Mouse (Mus musculus) erythroblast, embryonic 14.5 days (primary cell): ENCODE results near the gene Ppp1r11. TPM values are rescaled to one million over a fixed set of nuclear protein-coding genes. Genes with fewer than 3 reads are reported as not detected.
A peak's percentile ranks its signal among the peaks of the same experiment; 100 is the strongest.

Experiments used
- H3K27me3 ChIP-seq: 2 replicates; pipeline ENCODE4 v1.6.1; 2012; ENCODE audit warnings: inconsistent platforms; ENCODE audit not compliant: control insufficient read depth
- H3K36me3 ChIP-seq: 2 replicates; pipeline ENCODE4 v1.6.1; 2012; ENCODE audit warnings: mild to moderate bottlenecking, inconsistent platforms; ENCODE audit not compliant: control insufficient read depth
- H3K4me1 ChIP-seq: 2 replicates; pipeline ENCODE4 v1.6.1; 2012; ENCODE audit warnings: inconsistent platforms; ENCODE audit not compliant: control insufficient read depth
- H3K4me3 ChIP-seq: replicated peaks from 2 replicates; pipeline ENCODE3; 2012; ENCODE audit warnings: moderate library complexity, mild to moderate bottlenecking, inconsistent platforms
- H3K9me3 ChIP-seq: 2 replicates; pipeline ENCODE4 v1.6.1; 2012; ENCODE audit warnings: low read length, inconsistent platforms, mixed read lengths; ENCODE audit not compliant: control insufficient read depth
- GATA1 ChIP-seq: IDR thresholded peaks from 2 replicates; pipeline ENCODE4 v1.6.1; 2012; ENCODE audit warnings: low read length, inconsistent platforms, mixed read lengths
- TAL1 ChIP-seq: IDR thresholded peaks from 3 replicates; pipeline ENCODE4 v1.6.1; 2012; ENCODE audit warnings: low read length, inconsistent platforms, mixed read lengths
- polyA plus RNA-seq: library from polyadenylated mRNA; stranded (reverse); fragments of >175 nt; gene quantifications from 2 replicates; pipeline ENCODE4 v1.2.3, GENCODE M21; 2012

The Ppp1r11 gene
- polyA plus RNA-seq, 1 experiment: 7.6 TPM

- no peaks in the 10 kb centered on the region for H3K4me1 ChIP-seq
- no peaks in the 10 kb centered on the region for H3K36me3 ChIP-seq
- no peak overlapping the region for H3K4me3 ChIP-seq
- H3K27me3 ChIP-seq: no peaks in the 10 kb centered on the region
- TF ChIP-seq TAL1: no peak
- no peak for TF ChIP-seq GATA1
- H3K9me3 ChIP-seq: no peaks in the 10 kb centered on the region
Observed at GRCm38 (mm10) chr17:36970316-36970890, 18.9 kb upstream of the Ppp1r11 start.

DNA sequence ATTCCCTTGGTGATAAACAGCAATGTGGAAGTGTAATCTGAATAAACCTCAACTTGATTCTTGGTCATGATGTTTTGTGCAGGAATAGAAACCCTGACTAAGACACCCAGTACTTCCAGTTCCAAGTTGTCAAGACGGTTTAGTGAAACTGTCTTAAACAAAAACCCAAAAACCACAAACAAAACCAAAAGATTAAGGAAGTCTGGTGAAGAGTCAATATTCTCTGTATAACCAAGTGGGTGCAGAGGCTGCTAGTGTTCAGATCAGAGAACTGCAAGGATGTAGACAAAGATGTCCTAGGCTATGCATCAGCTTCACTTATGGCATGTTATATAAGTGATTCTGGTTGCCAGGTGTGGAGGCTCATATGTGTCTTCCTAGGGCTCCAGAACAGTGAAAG is 15.3 kb upstream of the Ppp1r11 start:
- H3K4me3 ChIP-seq: no peak overlapping the region
- no peaks in the 10 kb centered on the region for H3K27me3 ChIP-seq
- no peaks in the 10 kb centered on the region for H3K9me3 ChIP-seq
- H3K4me1 ChIP-seq: no peaks in the 10 kb centered on the region
- TF ChIP-seq GATA1 (no peak), TAL1 (no peak)
- H3K36me3 ChIP-seq: no peaks in the 10 kb centered on the region

GRCm38 (mm10) chr17:36961125-36961524 is 9.6 kb upstream of the Ppp1r11 start:
- H3K27me3 ChIP-seq: no peaks in the 10 kb centered on the region
- peaks cover 24% of the 10 kb centered on the region for H3K4me1 ChIP-seq
- no peak overlapping the region for H3K4me3 ChIP-seq
- H3K9me3 ChIP-seq: no peaks in the 10 kb centered on the region
- no peak for TF ChIP-seq TAL1
- H3K36me3 ChIP-seq: peaks cover 5% of the 10 kb centered on the region

DNA sequence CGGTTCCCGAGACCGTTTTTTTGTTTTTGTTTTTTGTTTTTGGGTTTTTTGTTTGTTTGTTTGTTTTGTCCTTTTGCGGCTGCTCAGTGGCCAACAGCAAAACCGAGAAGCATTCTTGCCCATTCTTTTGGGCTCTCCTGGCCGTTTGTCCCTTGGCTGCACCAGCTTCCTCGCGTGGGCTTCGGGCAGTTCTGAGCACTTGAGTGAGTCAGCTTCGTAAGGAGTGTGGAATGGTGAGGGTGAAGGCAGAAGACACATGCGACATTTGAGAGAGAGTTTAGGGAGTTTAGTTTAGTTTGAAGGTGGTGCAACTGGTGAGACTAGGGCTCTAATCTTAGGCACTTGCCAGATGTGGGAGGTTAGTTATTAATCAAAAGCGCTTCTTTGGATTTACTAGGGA is 7.3 kb upstream of the Ppp1r11 start:
- Histone ChIP-seq H3K4me1 (peaks cover 24% of the 10 kb centered on the region), H3K9me3 (no peaks in the 10 kb centered on the region), H3K36me3 (peaks cover 11% of the 10 kb centered on the region), H3K4me3 (peak overlapping the region; percentile 76), H3K27me3 (no peaks in the 10 kb centered on the region)
- TF ChIP-seq TAL1 (no peak), GATA1 (no peak)

DNA sequence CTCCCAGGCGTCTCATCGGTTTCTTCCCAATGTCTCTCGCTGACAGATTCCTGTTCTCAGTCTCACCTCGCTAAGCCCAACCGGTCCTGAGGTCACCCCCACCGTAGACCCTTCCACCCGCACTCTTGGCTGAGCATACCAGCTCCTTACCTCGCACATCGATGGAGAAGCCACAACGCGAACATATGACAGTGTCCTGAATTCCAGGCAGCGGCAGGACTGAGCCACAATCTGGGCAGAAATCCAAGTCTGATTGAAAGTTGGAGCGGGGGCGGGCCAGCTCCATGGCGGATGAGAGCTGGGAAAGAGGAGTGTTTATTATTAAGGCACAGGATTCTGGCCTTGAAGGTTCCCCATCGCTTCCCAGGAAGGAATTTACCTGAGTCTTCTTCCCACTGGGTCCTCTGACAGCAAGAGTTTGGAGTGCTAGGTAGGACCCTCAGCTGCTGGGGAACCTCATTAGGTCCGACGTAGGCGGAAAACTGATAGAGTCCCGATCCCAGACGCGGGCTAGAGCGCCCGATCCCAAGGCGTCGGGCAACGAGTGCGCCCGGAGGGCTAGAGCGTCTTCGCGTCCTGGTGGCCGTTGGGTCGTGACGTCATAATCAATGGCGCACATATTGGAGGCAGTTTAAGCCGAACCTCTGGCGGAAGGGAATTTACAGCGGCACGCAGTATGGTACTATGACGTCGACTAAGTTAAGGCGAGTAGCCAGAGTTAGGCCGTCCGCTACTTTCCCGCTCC is 6.6 kb upstream of the Ppp1r11 start, which contains the start of the genes Znrd1 and Znrd1as:
TSS of gene Znrd1 (minus strand) at position 561 of the 745 bp plus-strand sequence.
TSS of gene Znrd1as (plus strand) at position 594 of the 745 bp plus-strand sequence.
- TF ChIP-seq GATA1: no peak
- TF ChIP-seq TAL1: no peak
- peaks cover 14% of the 10 kb centered on the region for H3K36me3 ChIP-seq
- H3K9me3 ChIP-seq: no peaks in the 10 kb centered on the region
- no peaks in the 10 kb centered on the region for H3K27me3 ChIP-seq
- H3K4me1 ChIP-seq: peaks cover 24% of the 10 kb centered on the region
- H3K4me3 ChIP-seq: peak within 1 kb of the TSS; percentile 76

GRCm38 (mm10) chr17:36953062-36953461 is 1.5 kb upstream of the Ppp1r11 start:
- TF ChIP-seq GATA1 (no peak), TAL1 (no peak)
- H3K9me3 ChIP-seq: no peaks in the 10 kb centered on the region

DNA sequence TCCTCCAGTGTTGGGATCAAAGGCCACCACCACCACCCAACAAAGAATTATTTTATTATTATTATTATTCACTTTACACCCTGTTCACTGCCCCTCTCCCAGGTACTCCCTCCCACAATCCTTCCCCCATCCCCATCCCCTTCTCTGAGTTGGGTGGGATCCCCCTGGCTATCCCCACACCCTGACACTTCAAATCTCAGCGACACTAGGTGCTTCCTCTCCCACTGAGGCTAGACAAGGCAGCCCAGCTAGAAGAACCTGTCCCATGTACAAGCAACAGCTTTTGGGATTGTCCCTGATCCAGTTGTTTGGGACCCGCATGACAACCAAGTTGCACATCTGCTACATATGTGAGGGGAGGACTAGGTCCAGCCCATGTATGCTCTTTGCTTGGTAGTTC is 1.1 kb upstream of the Ppp1r11 start:
- H3K9me3 ChIP-seq: no peaks in the 10 kb centered on the region
- TF ChIP-seq TAL1: no peak
- TF ChIP-seq GATA1: no peak
- no peak overlapping the region for H3K4me3 ChIP-seq
- peaks cover 26% of the 10 kb centered on the region for H3K4me1 ChIP-seq
- peaks cover 8% of the 10 kb centered on the region for H3K27me3 ChIP-seq
- peaks cover 31% of the 10 kb centered on the region for H3K36me3 ChIP-seq

More at GRCm38 (mm10) chr17:36953062-36953461, 1.5 kb upstream of the Ppp1r11 start:
- peaks cover 4% of the 10 kb centered on the region for H3K27me3 ChIP-seq
- H3K4me1 ChIP-seq: peaks cover 31% of the 10 kb centered on the region
- H3K4me3 ChIP-seq: no peak overlapping the region
- peaks cover 31% of the 10 kb centered on the region for H3K36me3 ChIP-seq

- H3K27me3 ChIP-seq: peaks cover 42% of the 10 kb centered on the region
- H3K4me3 ChIP-seq: no peak overlapping the region
- TF ChIP-seq GATA1 (no peak), TAL1 (no peak)
- peaks cover 19% of the 10 kb centered on the region for H3K36me3 ChIP-seq
- H3K9me3 ChIP-seq: no peaks in the 10 kb centered on the region
- H3K4me1 ChIP-seq: peaks cover 23% of the 10 kb centered on the region
Observed at GRCm38 (mm10) chr17:36949265-36949664, 2.3 kb downstream of the Ppp1r11 start.

GRCm38 (mm10) chr17:36948286-36948685 is 3.3 kb downstream of the Ppp1r11 start:
- H3K4me3 ChIP-seq: no peak overlapping the region
- H3K9me3 ChIP-seq: no peaks in the 10 kb centered on the region
- H3K36me3 ChIP-seq: peaks cover 18% of the 10 kb centered on the region
- peaks cover 23% of the 10 kb centered on the region for H3K4me1 ChIP-seq
- no peak for TF ChIP-seq GATA1
- no peak for TF ChIP-seq TAL1
- peaks cover 51% of the 10 kb centered on the region for H3K27me3 ChIP-seq
